Mouse (Mus musculus): Measurements from ENCODE around the gene Ucn.

- no peak for TF ChIP-seq TAL1 (IDR thresholded peaks at IDR 0.05; ENCODE audit: low read length)
- no peak for TF ChIP-seq GATA1 (IDR thresholded peaks at IDR 0.05; ENCODE audit: low read length)
Observed at GRCm38 (mm10) chr5:31138968-31139425, 368 bp upstream of the Ucn start.
